20 mouse cellular contexts compared by ENCODE assay signal in genomic region chr2:6112619-6113018, GRCm38 (mm10). TPM values are rescaled to one million over a fixed set of nuclear protein-coding genes. Genes with fewer than 3 reads are reported as not detected.
DNase-seq lines count a peak whose midpoint lies in the region; ATAC-seq and TF ChIP-seq lines count a peak whose summit lies in the region.
"Had no signal": no experiment of that assay in that cellular context is flagged by ENCODE, and none has a peak within 500 bp of the region (broad histone marks: within the 10 kb centered on the region; RNA-seq: fewer than 3 reads in every experiment).

No protein-coding gene starts in this region.

- no peak for TF ChIP-seq CTCF in heart, adult 2 months (IDR thresholded peaks at IDR 0.05)
- TF ChIP-seq CTCF in intestine, postnatal 0 days (IDR thresholded peaks at IDR 0.05; ENCODE audit: low read depth) = no peak

- no peaks in the 10 kb centered on the region for H3K4me1 ChIP-seq in heart, adult 2 months (ENCODE audit: control insufficient read depth, insufficient read depth, low read length)
- H3K4me1 ChIP-seq in heart, embryonic 11.5 days (ENCODE audit: control insufficient read depth, insufficient read depth, low read length) = no peaks in the 10 kb centered on the region
- no peaks in the 10 kb centered on the region for H3K4me1 ChIP-seq in intestine, embryonic 15.5 days (replicated peaks)
- H3K4me1 ChIP-seq in intestine, postnatal 0 days (replicated peaks; ENCODE audit: control insufficient read depth, insufficient read depth, low read length) = no peaks in the 10 kb centered on the region
- H3K4me1 ChIP-seq in stomach, embryonic 14.5 days (ENCODE audit: control insufficient read depth, insufficient read depth, low read length) = no peaks in the 10 kb centered on the region
- no peaks in the 10 kb centered on the region for H3K4me1 ChIP-seq in midbrain, embryonic 11.5 days (ENCODE audit: control insufficient read depth, insufficient read depth, low read length)
- H3K4me1 ChIP-seq: embryonic facial prominence, embryonic 13.5 days; forebrain, embryonic 12.5 days; hindbrain, embryonic 10.5 days had no signal

- H3K79me2 ChIP-seq in heart, adult 2 months (replicated peaks; ENCODE audit: control insufficient read depth, insufficient read depth, low read length) = no peaks in the 10 kb centered on the region

- ATAC-seq in heart, embryonic 11.5 days (replicated peaks; ENCODE audit: insufficient number of reproducible peaks, low FRiP score, low TSS enrichment) = no peak
- peak; percentile 39; the same call in 1 of the 2 replicates for ATAC-seq in intestine, embryonic 15.5 days
- no peak for ATAC-seq in intestine, postnatal 0 days
- peak; percentile 56; the same call in 1 of the 2 replicates for ATAC-seq in stomach, embryonic 14.5 days (ENCODE audit: insufficient number of reproducible peaks, insufficient read depth, low FRiP score, low read depth)
- ATAC-seq in midbrain, embryonic 11.5 days (ENCODE audit: low FRiP score) = no peak
- ATAC-seq: activated CD4-positive, CD25-positive, alpha-beta regulatory T cell, adult 4 months; forebrain, embryonic 16.5 days; intestine, embryonic 16.5 days; Patski had no signal

- WGBS in heart, adult 2 months = 42% methylated on average over 4 of the region's 4 CpGs
- 74% methylated on average over 4 of the region's 4 CpGs for WGBS in heart, embryonic 11.5 days (ENCODE audit: insufficient replicate concordance)
- WGBS in intestine, embryonic 15.5 days = 75% methylated on average over 4 of the region's 4 CpGs
- WGBS in intestine, postnatal 0 days = 77% methylated on average over 4 of the region's 4 CpGs
- 70% methylated on average over 4 of the region's 4 CpGs for WGBS in stomach, embryonic 14.5 days
- 83% methylated on average over 4 of the region's 4 CpGs for WGBS in midbrain, embryonic 11.5 days

- H3K4me3 ChIP-seq in heart, adult 2 months = no peak overlapping the region
- H3K4me3 ChIP-seq in heart, embryonic 11.5 days (ENCODE audit: low read depth, low read length) = no peak overlapping the region
- no peak overlapping the region for H3K4me3 ChIP-seq in intestine, embryonic 15.5 days (replicated peaks)
- no peak overlapping the region for H3K4me3 ChIP-seq in intestine, postnatal 0 days (ENCODE audit: low read depth, low read length)
- no peak overlapping the region for H3K4me3 ChIP-seq in stomach, embryonic 14.5 days (ENCODE audit: low read depth, low read length)
- no peak overlapping the region for H3K4me3 ChIP-seq in midbrain, embryonic 11.5 days (ENCODE audit: low read depth, low read length)
- H3K4me3 ChIP-seq: embryonic facial prominence, embryonic 13.5 days; forebrain, embryonic 12.5 days; hindbrain, embryonic 10.5 days had no signal

- no peak overlapping the region for H3K9ac ChIP-seq in heart, adult 2 months (ENCODE audit: low read depth, low read length)
- H3K9ac ChIP-seq in heart, embryonic 11.5 days (ENCODE audit: low read depth, low read length) = no peak overlapping the region
- no peak overlapping the region for H3K9ac ChIP-seq in intestine, embryonic 15.5 days
- no peak overlapping the region for H3K9ac ChIP-seq in intestine, postnatal 0 days (ENCODE audit: low read depth, low read length)
- H3K9ac ChIP-seq in stomach, embryonic 14.5 days (replicated peaks; ENCODE audit: low read depth, low read length) = no peak overlapping the region
- no peak overlapping the region for H3K9ac ChIP-seq in midbrain, embryonic 11.5 days (ENCODE audit: low read length)
- H3K9ac ChIP-seq: embryonic facial prominence, embryonic 13.5 days; forebrain, embryonic 12.5 days; hindbrain, embryonic 14.5 days had no signal

- no peaks in the 10 kb centered on the region for H3K36me3 ChIP-seq in heart, adult 2 months (ENCODE audit: control insufficient read depth, insufficient read depth, low read length)
- no peaks in the 10 kb centered on the region for H3K36me3 ChIP-seq in heart, embryonic 11.5 days (ENCODE audit: control insufficient read depth, insufficient read depth, low read length)
- H3K36me3 ChIP-seq in intestine, embryonic 15.5 days = no peaks in the 10 kb centered on the region
- H3K36me3 ChIP-seq in intestine, postnatal 0 days (ENCODE audit: control insufficient read depth, insufficient read depth) = peaks cover 4% of the 10 kb centered on the region; the same call in 1 of the 2 replicates
- H3K36me3 ChIP-seq in stomach, embryonic 14.5 days (ENCODE audit: control insufficient read depth, insufficient read depth, low read length) = no peaks in the 10 kb centered on the region
- no peaks in the 10 kb centered on the region for H3K36me3 ChIP-seq in midbrain, embryonic 11.5 days (ENCODE audit: control insufficient read depth, insufficient read depth, low read length)
- H3K36me3 ChIP-seq: embryonic facial prominence, embryonic 13.5 days; forebrain, embryonic 12.5 days; hindbrain, embryonic 10.5 days had no signal

- no peak for TF ChIP-seq POLR2A in heart, adult 2 months (IDR thresholded peaks at IDR 0.05; ENCODE audit: insufficient read depth, low read depth, low read length)

- peak overlapping the region; percentile 56 for H3K27ac ChIP-seq in heart, adult 2 months
- H3K27ac ChIP-seq in heart, embryonic 11.5 days (ENCODE audit: low read depth, low read length) = no peak overlapping the region
- H3K27ac ChIP-seq in intestine, embryonic 15.5 days = no peak overlapping the region
- H3K27ac ChIP-seq in intestine, postnatal 0 days (ENCODE audit: low read depth, low read length) = no peak overlapping the region
- H3K27ac ChIP-seq in stomach, embryonic 14.5 days (ENCODE audit: low read length) = no peak overlapping the region
- no peak overlapping the region for H3K27ac ChIP-seq in midbrain, embryonic 11.5 days (ENCODE audit: low read depth, low read length)
- H3K27ac ChIP-seq: embryonic facial prominence, embryonic 13.5 days; forebrain, embryonic 12.5 days; hindbrain, embryonic 10.5 days; hindbrain, embryonic 14.5 days had no signal

- DNase-seq in heart, adult 2 months = peak in 1 of 2 experiments; percentile 22
- DNase-seq in midbrain, embryonic 11.5 days (ENCODE audit: low spot score, missing footprints) = no peak
- DNase-seq in left cerebral cortex, postnatal 4 days = no peak
- DNase-seq: adrenal gland, postnatal 14 days; cerebellum, adult 18-20 months; cerebellum, postnatal 36 days; gastrocnemius, postnatal 10 days had no signal

- H3K4me2 ChIP-seq in heart, embryonic 11.5 days = no peak overlapping the region
- no peak overlapping the region for H3K4me2 ChIP-seq in intestine, embryonic 15.5 days (replicated peaks)
- no peak overlapping the region for H3K4me2 ChIP-seq in intestine, postnatal 0 days (replicated peaks; ENCODE audit: low read depth)
- H3K4me2 ChIP-seq in stomach, embryonic 14.5 days (replicated peaks; ENCODE audit: low read depth, low read length) = no peak overlapping the region
- H3K4me2 ChIP-seq in midbrain, embryonic 11.5 days = no peak overlapping the region
- H3K4me2 ChIP-seq: embryonic facial prominence, embryonic 13.5 days; forebrain, embryonic 12.5 days; hindbrain, embryonic 14.5 days had no signal

- H3K9me3 ChIP-seq in heart, embryonic 11.5 days (replicated peaks; ENCODE audit: control insufficient read depth, low read length) = no peaks in the 10 kb centered on the region
- no peaks in the 10 kb centered on the region for H3K9me3 ChIP-seq in intestine, embryonic 15.5 days
- H3K9me3 ChIP-seq in intestine, postnatal 0 days (ENCODE audit: control insufficient read depth) = no peaks in the 10 kb centered on the region
- no peaks in the 10 kb centered on the region for H3K9me3 ChIP-seq in stomach, embryonic 14.5 days (ENCODE audit: control insufficient read depth, low read depth, low read length)
- no peaks in the 10 kb centered on the region for H3K9me3 ChIP-seq in midbrain, embryonic 11.5 days (ENCODE audit: control insufficient read depth, low read length)
- H3K9me3 ChIP-seq: embryonic facial prominence, embryonic 13.5 days; forebrain, embryonic 12.5 days; hindbrain, embryonic 10.5 days had no signal

- intact Hi-C loops in heart, adult 2 months (cut with DNase I) = no loop called here
- intact Hi-C loops in left cerebral cortex, postnatal 4 days (cut with DNase I) = no loop called here

- TF ChIP-seq EP300 in heart, adult 2 months (IDR thresholded peaks at IDR 0.05; ENCODE audit: insufficient read depth, low read depth, low read length) = peak; percentile 66; the same call in 1 of the 2 replicates

- no peaks in the 10 kb centered on the region for H3K27me3 ChIP-seq in heart, adult 2 months (ENCODE audit: control insufficient read depth, insufficient read depth, low read length)
- H3K27me3 ChIP-seq in heart, embryonic 11.5 days (ENCODE audit: control insufficient read depth, insufficient read depth, low read length) = no peaks in the 10 kb centered on the region
- H3K27me3 ChIP-seq in intestine, embryonic 15.5 days (replicated peaks) = no peaks in the 10 kb centered on the region
- no peaks in the 10 kb centered on the region for H3K27me3 ChIP-seq in intestine, postnatal 0 days (replicated peaks; ENCODE audit: control insufficient read depth, insufficient read depth, low read length)
- no peaks in the 10 kb centered on the region for H3K27me3 ChIP-seq in stomach, embryonic 14.5 days (ENCODE audit: control insufficient read depth, insufficient read depth, low read length)
- no peaks in the 10 kb centered on the region for H3K27me3 ChIP-seq in midbrain, embryonic 11.5 days (ENCODE audit: control insufficient read depth, insufficient read depth, low read length)
- H3K27me3 ChIP-seq: CH12.LX; embryonic facial prominence, embryonic 13.5 days; forebrain, embryonic 12.5 days; Patski had no signal

RNA-seq across cellular contexts. Expression of gene Proser2, which starts 17.4 kb away (rescaled TPM):
- total RNA-seq in heart, adult 2 months (2021) = 10 to 100 TPM; 12.2 to 16.6 TPM
- 4.7 and 5.0 TPM in 2 replicates for polyA plus RNA-seq in heart, adult 2 months (2012; rRNA removed)
- 11.2 and 12.0 TPM in 2 replicates for polyA plus RNA-seq in heart, embryonic 11.5 days (2014; fragmentation: Nextera tagmentation; extraction: Ambion mirVana)
- 27.3 and 27.7 TPM in 2 replicates for polyA plus RNA-seq in intestine, embryonic 15.5 days (2015; fragmentation: Nextera tagmentation; extraction: Ambion mirVana)
- polyA plus RNA-seq in intestine, postnatal 0 days (2015; fragmentation: Nextera tagmentation; extraction: Ambion mirVana) = 9.0 and 10.4 TPM in 2 replicates
- polyA plus RNA-seq in stomach, embryonic 14.5 days (2014; fragmentation: Nextera tagmentation; extraction: Ambion mirVana) = 17.6 and 17.7 TPM in 2 replicates
- polyA plus RNA-seq in midbrain, embryonic 11.5 days (2014; fragmentation: Nextera tagmentation; extraction: Ambion mirVana) = 2.5 and 3.5 TPM in 2 replicates
- 1 to 10 TPM; 2.3 to 3.4 TPM for total RNA-seq in left cerebral cortex, postnatal 4 days (2021)
- polyA plus RNA-seq: activated CD4-positive, CD25-positive, alpha-beta regulatory T cell, adult 4 months had no signal

Comparison
In these comparisons a context has a peak if more than half of its experiments do, and no peak if none do; other contexts are left out.
1. ATAC-seq: peak in intestine, embryonic 15.5 days (single experiment) and stomach, embryonic 14.5 days (single experiment); none in heart, embryonic 11.5 days (single experiment), intestine, postnatal 0 days (single experiment) and midbrain, embryonic 11.5 days (single experiment).